Mouse (Mus musculus) liver, postnatal 0 days (tissue): ENCODE measurements at regions not wholly inside any gene's neighbourhood (a gene's known extent, or its start where the extent isn't known, plus 50 kb on each side); places are given as distances from the start of the nearest gene placed in this dataset.

Source experiments
- ATAC-seq: fragments of 200-750 bp; cut with Nextera tagmentation; 2 replicates; pipeline ENCODE4 v1.8.0; 2017; ENCODE audit warnings: mild to moderate bottlenecking, moderate library complexity
- DNase-seq: peaks from one replicate; pipeline ENCODE4 v3.0.0-alpha.2; 2016
- H3K27ac ChIP-seq: fragments of 300-500 bp; sonication (generic); 2 replicates; pipeline ENCODE4 v1.5.1; 2014; ENCODE audit warnings: antibody characterized with exemption, moderate library complexity, mild to moderate bottlenecking, low read depth
- H3K27me3 ChIP-seq: fragments of 300-500 bp; sonication (generic); 2 replicates; pipeline ENCODE4 v1.6.1; 2014; ENCODE audit warnings: low read length, control low read depth, mixed read lengths; ENCODE audit not compliant: insufficient read depth
- H3K36me3 ChIP-seq: fragments of 300-500 bp; sonication (generic); replicated peaks from 2 replicates; pipeline ENCODE4 v1.6.1; 2014; ENCODE audit warnings: mild to moderate bottlenecking, control low read depth, low read length, moderate library complexity, mixed read lengths; ENCODE audit not compliant: insufficient read depth
- H3K4me1 ChIP-seq: fragments of 300-500 bp; sonication (generic); 2 replicates; pipeline ENCODE4 v1.6.1; 2014; ENCODE audit warnings: antibody characterized with exemption, mild to moderate bottlenecking, control low read depth; ENCODE audit not compliant: insufficient read depth
- H3K4me2 ChIP-seq: fragments of 300-500 bp; sonication (generic); 2 replicates; pipeline ENCODE4 v1.6.1; 2014; ENCODE audit warnings: low read depth, mild to moderate bottlenecking, low read length, moderate library complexity, mixed read lengths
- H3K4me3 ChIP-seq: fragments of 300-500 bp; sonication (generic); 2 replicates; pipeline ENCODE4 v1.5.1; 2014; ENCODE audit warnings: low read depth, low read length
- H3K9ac ChIP-seq: fragments of 300-500 bp; sonication (generic); replicated peaks from 2 replicates; pipeline ENCODE4 v1.6.1; 2014; ENCODE audit warnings: mild to moderate bottlenecking, moderate library complexity
- H3K9me3 ChIP-seq: fragments of 300-500 bp; sonication (generic); 2 replicates; pipeline ENCODE4 v1.6.1; 2016; ENCODE audit warnings: mild to moderate bottlenecking, control low read depth, low read length, mixed read lengths
- CTCF ChIP-seq: sonication (generic); IDR thresholded peaks from 2 replicates; pipeline ENCODE4 v1.5.1; 2016; ENCODE audit warnings: antibody characterized with exemption, low read depth
- EP300 ChIP-seq: IDR thresholded peaks from 2 replicates; pipeline ENCODE4 v1.6.1; 2016; ENCODE audit warnings: antibody characterized with exemption, low read depth, mild to moderate bottlenecking
- WGBS: fragments of 180-500 bp; shearing (Covaris S2); extraction: QIAGEN DNeasy Blood & Tissue Kit; methylation state at CpG from one replicate; pipeline ENCODE4 v1.1.7; 2014; ENCODE audit not compliant: insufficient replicate concordance; 5-methylcytosine and 5-hydroxymethylcytosine counted together

DNA sequence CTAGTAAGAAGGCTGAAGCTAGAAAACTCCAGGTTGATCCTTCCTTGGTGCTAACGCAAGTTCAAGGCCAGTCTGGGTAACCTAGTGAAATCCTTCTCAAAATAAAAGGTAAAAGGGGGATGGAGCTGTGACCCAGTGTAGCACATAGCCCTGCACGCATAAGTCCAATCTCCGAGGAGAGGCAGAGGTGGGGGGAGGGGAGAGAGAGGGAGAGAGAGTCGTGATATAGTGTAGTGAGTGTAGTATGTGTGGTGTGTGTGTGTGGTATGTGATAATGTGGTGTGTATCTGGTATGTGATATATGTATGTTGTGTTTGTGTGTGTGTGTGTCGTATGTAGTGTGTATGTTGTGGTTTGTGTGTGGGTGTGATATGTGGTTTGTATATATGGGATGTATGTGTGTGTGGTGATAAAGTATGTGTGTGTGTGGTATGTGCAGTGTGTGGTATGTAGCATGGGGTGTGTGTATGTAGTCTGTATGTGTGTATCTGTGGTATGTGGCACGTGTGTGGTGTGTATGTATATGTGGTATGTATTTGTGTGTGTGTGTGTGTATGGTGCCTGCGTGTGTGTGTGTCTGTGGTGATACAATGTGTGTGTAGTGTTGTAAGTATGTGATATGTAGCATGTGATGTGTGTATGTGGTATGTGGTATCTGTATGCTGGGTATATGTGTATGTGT is 275.7 kb upstream of the Pfn2 start:
- ATAC-seq (no peak), DNase-seq (no peak)
- Histone ChIP-seq H3K9ac (no peak overlapping the region), H3K9me3 (no peaks in the 10 kb centered on the region), H3K4me3 (no peak overlapping the region), H3K4me2 (no peak overlapping the region), H3K27me3 (no peaks in the 10 kb centered on the region), H3K36me3 (no peaks in the 10 kb centered on the region), H3K27ac (no peak overlapping the region), H3K4me1 (peaks cover 5% of the 10 kb centered on the region; the same call in 1 of the 2 replicates)
- WGBS, result 69% methylated on average over 7 of the region's 7 CpGs
- no peak for TF ChIP-seq CTCF
- no peak for TF ChIP-seq EP300

- no peak for TF ChIP-seq EP300
- no peak for TF ChIP-seq CTCF
- no peak for ATAC-seq
- no peaks in the 10 kb centered on the region for H3K9me3 ChIP-seq
- no peaks in the 10 kb centered on the region for H3K27me3 ChIP-seq
- no peak overlapping the region for H3K27ac ChIP-seq
- peaks cover 5% of the 10 kb centered on the region; the same call in 1 of the 2 replicates for H3K4me1 ChIP-seq
- no peak for DNase-seq
- no peak overlapping the region for H3K4me2 ChIP-seq
- H3K4me3 ChIP-seq, result no peak overlapping the region
- H3K9ac ChIP-seq, result no peak overlapping the region
- 70% methylated on average over 1 of the region's 1 CpGs for WGBS
- no peaks in the 10 kb centered on the region for H3K36me3 ChIP-seq
Measured at GRCm38 (mm10) chr3:58124886-58125285, 277.0 kb upstream of the Pfn2 start.

DNA sequence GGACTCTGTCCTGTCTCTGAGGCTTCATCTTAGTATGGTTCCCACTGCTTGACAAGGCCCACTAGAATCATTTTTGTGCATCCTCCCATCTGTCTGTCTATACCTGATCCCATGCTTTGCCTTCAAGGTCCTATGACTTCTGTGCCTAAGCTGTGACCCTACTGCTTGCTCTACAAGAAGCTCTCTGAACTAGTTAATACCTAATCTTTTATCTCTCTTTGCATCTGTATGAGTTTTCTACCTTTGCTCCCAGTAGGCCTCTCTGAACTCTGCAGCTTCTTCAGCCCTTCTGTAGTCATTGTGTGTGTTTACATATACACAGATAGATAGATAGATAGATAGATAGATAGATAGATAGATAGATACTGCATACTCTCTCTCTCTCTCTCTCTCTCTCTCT is 279.1 kb upstream of the Pfn2 start:
- peak; percentile 33; the same call in 1 of the 2 replicates for ATAC-seq
- peaks cover 3% of the 10 kb centered on the region; the same call in 1 of the 2 replicates for H3K4me1 ChIP-seq
- no peak overlapping the region for H3K9ac ChIP-seq
- H3K36me3 ChIP-seq, result no peaks in the 10 kb centered on the region
- no peak overlapping the region for H3K4me3 ChIP-seq
- H3K27me3 ChIP-seq, result no peaks in the 10 kb centered on the region
- TF ChIP-seq EP300 (no peak), CTCF (no peak)
- no peak overlapping the region for H3K4me2 ChIP-seq
- no peak overlapping the region for H3K27ac ChIP-seq
- no peak for DNase-seq
- no peaks in the 10 kb centered on the region for H3K9me3 ChIP-seq

DNA sequence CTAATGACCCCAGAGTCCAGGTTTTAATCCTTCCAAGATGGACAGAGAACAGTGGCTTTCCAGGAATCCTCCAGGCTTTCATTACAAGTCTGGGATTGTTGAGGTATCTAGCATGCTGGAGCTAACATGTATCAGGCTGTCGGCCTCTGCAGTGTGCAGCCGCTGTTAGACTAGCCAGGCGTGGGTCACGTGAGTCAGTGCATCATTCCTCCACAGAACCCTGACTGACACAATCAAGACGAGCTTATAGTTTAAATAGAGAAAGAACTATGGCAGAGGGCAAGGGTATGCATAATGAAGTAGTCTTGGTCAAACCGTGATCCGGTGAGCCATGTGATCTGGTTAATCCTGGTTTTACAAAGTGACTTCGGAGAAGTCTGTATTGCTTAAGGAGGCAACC is 280.2 kb upstream of the Pfn2 start:
- 76% methylated on average over 8 of the region's 8 CpGs for WGBS
- Histone ChIP-seq H3K4me1 (no peaks in the 10 kb centered on the region; the same call in 1 of the 2 replicates), H3K9me3 (no peaks in the 10 kb centered on the region), H3K9ac (no peak overlapping the region), H3K4me3 (no peak overlapping the region), H3K36me3 (no peaks in the 10 kb centered on the region), H3K27me3 (no peaks in the 10 kb centered on the region), H3K4me2 (no peak overlapping the region), H3K27ac (no peak overlapping the region)
- DNase-seq (no peak), ATAC-seq (no peak)
- TF ChIP-seq EP300 (no peak), CTCF (no peak)

DNA sequence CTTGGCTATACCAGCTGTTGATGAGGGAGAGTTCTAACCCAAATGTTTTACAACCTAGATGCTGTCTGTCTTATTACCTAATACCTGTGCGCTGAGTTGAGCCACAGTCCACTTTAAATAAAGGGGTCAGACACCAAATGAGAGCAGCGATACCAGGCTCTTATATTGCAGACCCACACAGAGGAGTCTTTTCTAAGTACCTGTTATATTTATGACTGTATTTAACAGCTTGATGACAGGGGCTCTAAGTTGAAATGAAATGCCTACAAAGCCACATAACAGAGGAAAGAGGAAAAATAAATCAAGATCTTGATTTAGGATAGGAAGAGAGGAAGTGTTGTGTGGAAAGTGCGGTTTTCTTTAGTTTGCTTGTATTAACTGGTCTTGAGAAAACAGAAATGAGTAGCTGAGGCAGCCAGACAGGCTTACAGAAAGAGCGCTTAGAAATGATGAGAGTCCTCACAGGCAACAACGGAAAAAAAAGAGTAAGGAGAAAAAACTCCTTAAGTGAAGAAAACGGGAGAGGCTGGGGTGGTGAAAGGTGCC is 281.6 kb upstream of the Pfn2 start:
- H3K9me3 ChIP-seq, result no peaks in the 10 kb centered on the region
- no peak for DNase-seq
- H3K27ac ChIP-seq, result no peak overlapping the region
- no peaks in the 10 kb centered on the region for H3K36me3 ChIP-seq
- no peak for ATAC-seq
- 21% methylated on average over 6 of the region's 6 CpGs for WGBS
- H3K27me3 ChIP-seq, result no peaks in the 10 kb centered on the region
- no peak for TF ChIP-seq EP300
- TF ChIP-seq CTCF, result no peak
- no peak overlapping the region for H3K4me2 ChIP-seq
- no peak overlapping the region for H3K9ac ChIP-seq
- no peak overlapping the region for H3K4me3 ChIP-seq
- H3K4me1 ChIP-seq, result no peaks in the 10 kb centered on the region; the same call in 1 of the 2 replicates

DNA sequence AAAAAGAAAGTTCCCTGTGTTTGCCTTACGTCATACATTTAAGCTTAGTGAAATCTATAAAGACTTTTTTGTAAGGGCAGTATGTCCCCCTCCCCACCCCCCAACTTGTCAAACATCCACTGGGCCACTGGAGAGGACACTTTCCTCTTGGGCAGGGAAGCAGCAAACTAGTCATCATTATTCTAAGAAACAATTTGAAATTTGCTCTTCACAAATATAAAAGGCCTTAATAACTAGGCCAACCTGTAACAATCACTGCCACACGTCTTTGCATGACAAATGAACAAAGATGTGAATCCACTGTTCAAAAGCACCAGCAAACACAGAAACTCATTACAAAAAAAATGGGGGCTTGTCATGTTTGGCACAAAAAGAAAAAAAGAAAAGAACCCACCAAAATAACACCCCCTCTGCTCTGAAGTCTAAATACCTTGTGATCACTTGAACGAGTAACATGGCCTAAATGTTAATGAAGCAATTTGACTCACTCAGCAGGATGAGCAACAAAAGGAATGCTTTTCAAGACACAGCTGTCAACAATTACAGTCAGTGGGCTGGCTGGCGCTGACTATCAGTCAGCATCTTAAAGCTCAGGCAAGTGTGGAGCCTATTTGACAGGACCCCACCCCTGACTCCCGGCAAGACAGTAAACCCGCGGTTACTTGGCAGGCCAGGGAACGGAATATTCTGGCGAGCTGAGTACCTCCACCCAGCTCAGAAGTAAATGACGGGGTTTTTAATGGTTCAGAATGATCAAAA is 278.7 kb upstream of the Tsc22d2 start:
- ATAC-seq, result no peak
- no peak overlapping the region for H3K27ac ChIP-seq
- no peaks in the 10 kb centered on the region for H3K9me3 ChIP-seq
- no peaks in the 10 kb centered on the region for H3K27me3 ChIP-seq
- H3K4me3 ChIP-seq, result no peak overlapping the region
- no peaks in the 10 kb centered on the region for H3K36me3 ChIP-seq
- DNase-seq, result no peak
- no peak overlapping the region for H3K9ac ChIP-seq
- H3K4me1 ChIP-seq, result no peaks in the 10 kb centered on the region
- H3K4me2 ChIP-seq, result no peak overlapping the region
- TF ChIP-seq CTCF, result no peak
- TF ChIP-seq EP300, result no peak
- 55% methylated on average over 10 of the region's 10 CpGs for WGBS
